Mouse (Mus musculus): ENCODE data around the gene Cryba4. TPM values are rescaled to one million over a fixed set of nuclear protein-coding genes. Genes with fewer than 3 reads are reported as not detected.

Cryba4 gene
- polyA plus RNA-seq, 1 experiment: 0.51 TPM

DNA sequence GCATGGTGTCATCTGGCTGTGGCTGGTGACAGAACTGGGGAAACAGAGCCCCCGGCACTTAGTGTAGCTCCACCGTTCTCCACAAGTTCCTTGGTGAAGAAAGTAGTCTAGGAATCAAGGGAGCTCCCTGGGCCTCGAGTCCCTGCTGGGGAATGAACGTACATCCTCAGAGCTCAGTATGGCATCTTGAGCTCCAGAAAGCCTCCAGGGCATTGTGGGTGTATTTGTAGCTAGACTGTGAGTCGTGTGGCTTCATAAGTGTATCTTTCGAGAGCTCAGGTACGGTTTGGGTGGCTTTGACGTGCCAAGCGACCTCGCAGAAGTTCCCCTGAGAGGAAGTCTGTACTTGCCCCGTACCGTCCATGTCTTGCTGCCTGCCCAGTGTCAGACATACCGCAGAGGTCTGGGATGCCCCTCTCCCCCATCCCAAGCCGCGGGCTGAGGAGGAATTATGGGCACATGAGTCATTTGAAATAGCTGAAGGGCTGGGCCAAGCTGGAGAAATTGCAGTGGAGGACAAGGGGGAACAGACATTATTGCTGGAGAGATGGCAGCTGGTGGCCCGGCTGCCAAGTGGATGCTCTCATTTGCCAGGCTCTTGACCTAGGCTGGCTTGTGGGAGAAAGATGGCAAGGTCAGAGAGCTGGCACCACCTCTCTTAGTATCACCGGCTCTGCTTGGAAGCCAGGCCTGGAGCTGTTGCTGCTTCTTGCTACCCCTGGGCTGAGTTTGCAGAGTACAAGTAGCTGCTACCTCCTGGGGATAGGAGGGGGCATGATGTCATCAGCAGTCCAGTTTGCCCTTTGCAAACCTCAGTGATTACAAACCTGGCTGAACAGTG, 27.1 kb upstream of the Cryba4 start:
- TF ChIP-seq POLR2A (IDR thresholded peaks at IDR 0.05; ENCODE audit: borderline replicate concordance, insufficient read depth, low read length): no peak
- TF ChIP-seq CTCF (IDR thresholded peaks at IDR 0.05; ENCODE audit: borderline replicate concordance, insufficient read depth, low read depth, low read length): no peak
- WGBS: 54% methylated on average over 17 of the region's 17 CpGs
- DNase-seq: peak; percentile 50 to 54
- Histone ChIP-seq H3K4me1 (ENCODE audit: control insufficient read depth, insufficient read depth, low read length) (peaks cover 39% of the 10 kb centered on the region), H3K4me3 (replicated peaks; ENCODE audit: insufficient read depth, low read depth, low read length) (no peak overlapping the region), H3K27ac (ENCODE audit: insufficient read depth, low read length) (peak overlapping the region; percentile 51), H3K27me3 (ENCODE audit: control insufficient read depth, insufficient read depth, low read length) (no peaks in the 10 kb centered on the region)

DNA sequence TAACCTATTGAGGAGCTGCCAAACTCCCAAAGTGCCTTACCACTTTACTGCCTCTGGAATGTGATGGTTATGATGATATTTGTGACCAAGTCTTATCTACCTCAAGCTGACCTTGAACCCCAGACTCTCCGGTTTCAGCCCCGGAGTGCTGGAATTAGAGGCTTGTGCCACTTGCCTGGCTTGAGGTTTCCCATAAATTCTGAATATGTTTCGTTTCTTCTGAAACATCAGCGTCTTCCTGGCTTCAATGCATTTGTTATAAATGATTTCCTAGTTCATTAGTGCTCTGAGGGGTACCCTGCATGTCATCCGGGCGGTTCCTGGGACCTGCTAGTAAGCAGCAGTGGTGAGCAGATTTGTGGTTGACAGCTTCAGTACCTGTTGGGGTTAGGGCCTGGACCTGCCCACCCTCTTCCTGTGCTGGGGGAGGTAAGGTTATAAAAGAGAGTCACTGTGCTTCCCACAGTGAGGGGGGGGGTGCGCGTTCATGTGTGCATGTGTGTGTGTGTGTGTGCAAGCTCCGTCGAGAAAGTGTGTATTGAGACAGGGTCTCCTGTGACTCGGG, 25.7 kb upstream of the Cryba4 start:
- TF ChIP-seq POLR2A (IDR thresholded peaks at IDR 0.05; ENCODE audit: borderline replicate concordance, insufficient read depth, low read length) (no peak), CTCF (IDR thresholded peaks at IDR 0.05; ENCODE audit: borderline replicate concordance, insufficient read depth, low read depth, low read length) (no peak)
- Histone ChIP-seq H3K4me3 (replicated peaks; ENCODE audit: insufficient read depth, low read depth, low read length) (no peak overlapping the region), H3K27ac (ENCODE audit: insufficient read depth, low read length) (no peak overlapping the region), H3K4me1 (ENCODE audit: control insufficient read depth, insufficient read depth, low read length) (peaks cover 33% of the 10 kb centered on the region), H3K27me3 (ENCODE audit: control insufficient read depth, insufficient read depth, low read length) (no peaks in the 10 kb centered on the region)
- no peak for DNase-seq
- WGBS: 91% methylated on average over 11 of the region's 11 CpGs

DNA sequence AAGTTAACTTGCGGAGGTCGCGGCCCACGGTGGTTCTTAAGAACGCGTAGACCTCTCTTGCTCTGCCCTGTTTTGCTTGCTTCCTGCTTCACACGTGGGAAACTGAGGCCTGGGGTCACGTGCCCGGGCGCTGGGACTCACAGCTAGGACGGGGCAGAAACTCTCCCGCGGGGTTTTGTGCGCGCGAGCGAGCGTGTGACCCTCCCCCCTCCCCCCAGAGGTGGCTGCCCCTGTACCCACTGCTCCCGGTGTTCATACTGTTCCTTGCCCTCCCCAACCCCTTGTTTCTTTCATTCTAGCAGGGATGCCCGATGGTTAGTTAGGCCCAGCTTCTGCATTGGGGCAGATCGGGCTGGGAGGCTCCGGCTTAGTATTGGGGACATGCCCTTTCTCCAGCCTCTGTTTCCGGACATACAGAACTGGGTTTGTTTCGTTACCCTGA, 24.6 kb upstream of the Cryba4 start:
- under 1% methylated on average over 24 of the region's 24 CpGs for WGBS
- peaks cover 25% of the 10 kb centered on the region for H3K4me1 ChIP-seq (ENCODE audit: control insufficient read depth, insufficient read depth, low read length)
- TF ChIP-seq CTCF (IDR thresholded peaks at IDR 0.05; ENCODE audit: borderline replicate concordance, insufficient read depth, low read depth, low read length): peak; percentile 8; the same call in 1 of the 2 replicates
- no peak for TF ChIP-seq POLR2A (IDR thresholded peaks at IDR 0.05; ENCODE audit: borderline replicate concordance, insufficient read depth, low read length)
- no peaks in the 10 kb centered on the region for H3K27me3 ChIP-seq (ENCODE audit: control insufficient read depth, insufficient read depth, low read length)
- peak overlapping the region; percentile 71 for H3K27ac ChIP-seq (ENCODE audit: insufficient read depth, low read length)
- no peak for DNase-seq
- peak overlapping the region; percentile 84 for H3K4me3 ChIP-seq (replicated peaks; ENCODE audit: insufficient read depth, low read depth, low read length)

DNA sequence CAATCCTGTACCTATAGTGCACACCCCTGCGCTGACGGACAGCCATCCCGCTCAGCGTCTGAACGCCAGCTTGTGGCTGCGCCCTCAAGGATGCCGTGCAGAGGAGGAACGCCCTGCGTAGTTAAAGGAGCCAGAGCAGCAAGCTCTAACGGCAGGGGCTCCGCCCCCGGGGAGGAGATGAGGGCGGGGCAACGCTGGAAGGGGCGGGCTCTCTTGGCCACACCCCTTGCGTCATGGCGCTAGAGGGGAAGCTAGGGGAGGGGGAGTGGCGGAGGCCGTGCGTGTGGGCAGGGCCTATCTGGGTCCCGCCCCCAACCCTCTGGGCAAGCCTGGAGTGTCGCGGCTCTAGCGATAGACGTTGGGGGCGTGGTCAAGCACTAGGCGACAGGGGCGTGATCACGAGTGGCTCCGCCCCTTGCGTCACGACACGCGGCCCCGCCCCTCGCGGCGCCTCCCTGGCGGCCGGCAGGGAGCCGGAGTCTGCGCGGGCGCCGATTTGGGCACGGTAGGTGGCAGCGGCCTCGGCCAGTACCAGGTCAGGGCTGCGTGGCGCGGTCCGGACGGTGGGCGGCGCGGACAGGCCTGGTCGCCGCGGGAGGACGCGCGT, 24.1 kb upstream of the Cryba4 start, which contains the start of gene Tpst2:
Gene Tpst2, plus strand, starts transcription at position 425 of the 607 bp plus-strand sequence.
- DNase-seq: peak; percentile 99 to 100
- peak within 1 kb of the TSS; percentile 84 for H3K4me3 ChIP-seq (replicated peaks; ENCODE audit: insufficient read depth, low read depth, low read length)
- no peak for TF ChIP-seq CTCF (IDR thresholded peaks at IDR 0.05; ENCODE audit: borderline replicate concordance, insufficient read depth, low read depth, low read length)
- TF ChIP-seq POLR2A (IDR thresholded peaks at IDR 0.05; ENCODE audit: borderline replicate concordance, insufficient read depth, low read length): peak; percentile 98
- no peaks in the 10 kb centered on the region for H3K27me3 ChIP-seq (ENCODE audit: control insufficient read depth, insufficient read depth, low read length)
- under 1% methylated on average over 61 of the region's 62 CpGs for WGBS
- H3K4me1 ChIP-seq (ENCODE audit: control insufficient read depth, insufficient read depth, low read length): peaks cover 22% of the 10 kb centered on the region
- H3K27ac ChIP-seq (ENCODE audit: insufficient read depth, low read length): peak within 1 kb of the TSS; percentile 71

DNA sequence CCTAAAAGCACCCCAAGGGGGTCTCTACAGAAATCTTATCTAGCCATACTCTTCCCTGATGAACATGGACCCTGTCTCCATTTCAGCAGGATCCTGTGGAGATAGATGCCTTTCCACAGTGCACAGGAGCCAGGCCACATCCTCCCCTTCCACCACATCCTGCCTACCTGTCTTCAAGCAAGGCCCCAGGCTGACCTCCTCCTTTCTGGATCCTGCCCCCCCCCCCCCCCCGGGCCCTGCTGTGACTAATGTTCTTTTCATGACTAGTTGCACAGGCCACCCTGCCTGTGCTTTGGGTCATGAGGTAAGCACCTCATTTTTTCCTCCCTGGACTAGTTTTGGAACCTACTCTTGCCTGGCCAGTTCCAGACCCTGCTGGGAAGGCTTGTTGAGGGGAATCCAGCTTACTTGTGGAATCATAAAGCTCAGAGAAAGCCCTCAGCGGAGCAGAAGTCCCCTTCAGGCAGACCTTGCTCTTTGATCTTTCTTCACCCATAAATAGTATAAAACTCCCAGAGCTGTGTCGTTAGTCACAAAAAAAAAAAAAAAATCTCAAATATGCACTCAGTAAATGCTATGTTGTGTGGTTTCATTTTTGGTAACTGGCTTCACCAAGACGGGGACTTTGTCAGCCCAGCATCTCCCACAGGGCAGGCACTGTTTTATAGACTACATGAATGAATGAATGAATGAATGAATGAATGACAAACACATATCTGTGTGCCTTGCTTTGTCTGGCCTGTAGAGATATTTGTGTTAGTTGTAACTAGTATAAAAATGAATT, 22.9 kb upstream of the Cryba4 start:
- Histone ChIP-seq H3K4me3 (replicated peaks; ENCODE audit: insufficient read depth, low read depth, low read length) (no peak overlapping the region), H3K4me1 (ENCODE audit: control insufficient read depth, insufficient read depth, low read length) (peaks cover 27% of the 10 kb centered on the region), H3K27ac (ENCODE audit: insufficient read depth, low read length) (no peak overlapping the region), H3K27me3 (ENCODE audit: control insufficient read depth, insufficient read depth, low read length) (no peaks in the 10 kb centered on the region)
- TF ChIP-seq CTCF (IDR thresholded peaks at IDR 0.05; ENCODE audit: borderline replicate concordance, insufficient read depth, low read depth, low read length) (no peak), POLR2A (IDR thresholded peaks at IDR 0.05; ENCODE audit: borderline replicate concordance, insufficient read depth, low read length) (no peak)
- 59% methylated on average over 4 of the region's 4 CpGs for WGBS
- DNase-seq: no peak

DNA sequence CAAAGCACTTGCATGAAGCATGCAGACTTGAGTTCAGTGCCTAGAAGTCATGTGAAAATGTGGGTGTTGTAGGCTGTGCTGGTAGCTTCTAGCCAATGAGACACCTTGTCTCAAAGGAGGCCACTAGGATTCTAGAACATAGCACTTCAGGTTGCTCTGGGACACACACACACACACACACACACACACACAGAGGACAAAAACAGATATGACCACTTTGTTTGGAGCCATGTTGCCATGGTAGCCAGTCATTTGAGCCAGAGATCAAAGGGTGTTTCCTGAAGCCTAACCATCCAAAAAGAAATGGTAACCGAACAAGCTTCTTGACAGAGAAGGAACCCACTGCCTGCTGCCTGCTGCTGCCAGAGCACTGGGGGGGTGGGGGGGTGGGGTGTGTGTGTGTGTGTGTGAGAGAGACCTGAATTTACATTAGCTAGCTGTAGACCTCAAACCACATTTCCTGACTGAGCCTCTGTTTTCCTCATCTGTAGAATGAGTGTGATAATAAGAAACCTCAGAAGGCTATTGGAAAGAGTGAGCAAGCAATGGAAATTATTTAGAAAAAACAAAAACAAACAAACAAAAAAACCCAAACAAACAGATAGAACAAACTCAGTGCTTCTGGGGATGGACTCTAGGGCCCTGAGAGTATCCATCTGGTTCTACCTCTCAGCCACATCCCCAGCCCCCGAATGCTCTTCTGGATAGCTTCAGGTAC, 21.6 kb upstream of the Cryba4 start:
- peaks cover 14% of the 10 kb centered on the region for H3K4me1 ChIP-seq (ENCODE audit: control insufficient read depth, insufficient read depth, low read length)

DNA sequence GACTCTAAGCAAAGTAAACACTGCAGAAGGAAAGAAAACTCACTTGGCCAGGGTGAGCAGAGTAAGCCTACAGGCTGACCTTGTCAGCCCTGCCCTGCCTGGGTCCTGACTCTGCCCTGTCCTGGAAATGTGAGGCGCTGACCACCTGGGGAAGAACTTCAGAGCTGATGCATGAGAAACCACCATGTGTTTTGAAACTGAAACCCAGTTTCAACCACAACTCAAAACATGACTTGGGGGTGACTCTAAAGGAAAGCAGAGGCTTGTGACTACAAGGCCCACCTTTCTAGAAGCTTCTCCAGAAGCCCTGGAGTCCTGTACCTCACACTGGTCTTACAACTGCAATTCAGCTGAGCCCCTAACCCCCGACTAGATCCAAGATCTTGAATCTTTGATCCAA, 20.6 kb upstream of the Cryba4 start:
- 82% methylated on average over 2 of the region's 2 CpGs for WGBS
- DNase-seq: no peak
- no peak for TF ChIP-seq CTCF (IDR thresholded peaks at IDR 0.05; ENCODE audit: borderline replicate concordance, insufficient read depth, low read depth, low read length)
- no peak for TF ChIP-seq POLR2A (IDR thresholded peaks at IDR 0.05; ENCODE audit: borderline replicate concordance, insufficient read depth, low read length)

More for the DNA sequence above, 21.6 kb upstream of the Cryba4 start:
- TF ChIP-seq CTCF (IDR thresholded peaks at IDR 0.05; ENCODE audit: borderline replicate concordance, insufficient read depth, low read depth, low read length): no peak
- TF ChIP-seq POLR2A (IDR thresholded peaks at IDR 0.05; ENCODE audit: borderline replicate concordance, insufficient read depth, low read length): no peak
- 59% methylated on average over 2 of the region's 2 CpGs for WGBS
- Histone ChIP-seq H3K4me3 (replicated peaks; ENCODE audit: insufficient read depth, low read depth, low read length) (no peak overlapping the region), H3K27ac (ENCODE audit: insufficient read depth, low read length) (no peak overlapping the region), H3K27me3 (ENCODE audit: control insufficient read depth, insufficient read depth, low read length) (no peaks in the 10 kb centered on the region)
- DNase-seq: no peak

More for the DNA sequence above, 20.6 kb upstream of the Cryba4 start:
- Histone ChIP-seq H3K4me3 (replicated peaks; ENCODE audit: insufficient read depth, low read depth, low read length) (no peak overlapping the region), H3K27me3 (ENCODE audit: control insufficient read depth, insufficient read depth, low read length) (no peaks in the 10 kb centered on the region), H3K27ac (ENCODE audit: insufficient read depth, low read length) (no peak overlapping the region), H3K4me1 (ENCODE audit: control insufficient read depth, insufficient read depth, low read length) (peaks cover 8% of the 10 kb centered on the region)
